Mouse (Mus musculus): ENCODE measurements around the gene Ifnar2. TPM values are rescaled to one million over a fixed set of nuclear protein-coding genes. Genes with fewer than 3 reads are reported as not detected.

Ifnar2 gene
- polyA plus RNA-seq, 1 experiment from 2014 or later = 86.9 TPM

GRCm38 (mm10) chr16:91378431-91378986, 5.9 kb downstream of the Ifnar2 start:
- Histone ChIP-seq H3K4me1 (replicated peaks) (peaks cover 85% of the 10 kb centered on the region), H3K36me3 (replicated peaks) (peaks cover 78% of the 10 kb centered on the region), H3K9me3 (replicated peaks) (no peaks in the 10 kb centered on the region), H3K4me3 (replicated peaks) (no peak overlapping the region), H3K27ac (replicated peaks) (peak overlapping the region; percentile 35; the same call in 1 of the 2 replicates), H3K9ac (no peak overlapping the region), H3K4me2 (peak overlapping the region; percentile 23), H3K27me3 (no peaks in the 10 kb centered on the region)
- 69% methylated on average over 17 of the region's 17 CpGs for WGBS (ENCODE audit: insufficient replicate concordance)
- no peak for ATAC-seq (ENCODE audit: insufficient read depth)

- Histone ChIP-seq H3K27ac (replicated peaks) (peak overlapping the region; percentile 35), H3K4me1 (replicated peaks) (peaks cover 85% of the 10 kb centered on the region), H3K4me2 (peak overlapping the region; percentile 23; the same call in 1 of the 2 replicates), H3K9ac (no peak overlapping the region), H3K9me3 (replicated peaks) (no peaks in the 10 kb centered on the region), H3K27me3 (no peaks in the 10 kb centered on the region), H3K36me3 (replicated peaks) (peaks cover 82% of the 10 kb centered on the region), H3K4me3 (replicated peaks) (no peak overlapping the region)
- 59% methylated on average over 9 of the region's 9 CpGs for WGBS (ENCODE audit: insufficient replicate concordance)
- 0 out of 2 replicates have a peak, but pooled peaks have one; percentile 26 for ATAC-seq (ENCODE audit: insufficient read depth)
These were observed 6.4 kb downstream of the Ifnar2 start for GRCm38 (mm10) chr16:91378991-91379390.

GRCm38 (mm10) chr16:91379412-91379811, 6.8 kb downstream of the Ifnar2 start:
- H3K36me3 ChIP-seq (replicated peaks) = peaks cover 87% of the 10 kb centered on the region
- H3K4me2 ChIP-seq = no peak overlapping the region
- no peak for ATAC-seq (ENCODE audit: insufficient read depth)
- H3K9me3 ChIP-seq (replicated peaks) = no peaks in the 10 kb centered on the region
- H3K4me1 ChIP-seq (replicated peaks) = peaks cover 81% of the 10 kb centered on the region
- WGBS (ENCODE audit: insufficient replicate concordance) = 75% methylated on average over 3 of the region's 3 CpGs
- H3K9ac ChIP-seq = no peak overlapping the region
- no peaks in the 10 kb centered on the region for H3K27me3 ChIP-seq
- H3K27ac ChIP-seq (replicated peaks) = peak overlapping the region; percentile 35
- H3K4me3 ChIP-seq (replicated peaks) = no peak overlapping the region

- peak; percentile 57 for ATAC-seq (ENCODE audit: insufficient read depth)
- Histone ChIP-seq H3K4me3 (replicated peaks) (no peak overlapping the region), H3K27me3 (no peaks in the 10 kb centered on the region), H3K27ac (replicated peaks) (peak overlapping the region; percentile 35; the same call in 1 of the 2 replicates), H3K4me2 (no peak overlapping the region; the same call in 1 of the 2 replicates), H3K4me1 (replicated peaks) (peaks cover 79% of the 10 kb centered on the region), H3K9me3 (replicated peaks) (no peaks in the 10 kb centered on the region), H3K36me3 (replicated peaks) (peaks cover 88% of the 10 kb centered on the region), H3K9ac (no peak overlapping the region)
- WGBS (ENCODE audit: insufficient replicate concordance) = 34% methylated on average over 5 of the region's 5 CpGs
These were observed 7.6 kb downstream of the Ifnar2 start for GRCm38 (mm10) chr16:91380151-91380550.

- Histone ChIP-seq H3K9me3 (replicated peaks) (no peaks in the 10 kb centered on the region), H3K4me2 (no peak overlapping the region), H3K27me3 (no peaks in the 10 kb centered on the region), H3K4me3 (replicated peaks) (no peak overlapping the region), H3K36me3 (replicated peaks) (peaks cover 88% of the 10 kb centered on the region), H3K27ac (replicated peaks) (no peak overlapping the region), H3K4me1 (replicated peaks) (peaks cover 76% of the 10 kb centered on the region), H3K9ac (no peak overlapping the region)
- 91% methylated on average over 4 of the region's 4 CpGs for WGBS (ENCODE audit: insufficient replicate concordance)
- no peak for ATAC-seq (ENCODE audit: insufficient read depth)
These were observed 9.0 kb downstream of the Ifnar2 start for GRCm38 (mm10) chr16:91381606-91382005.

GRCm38 (mm10) chr16:91382261-91382790, 9.7 kb downstream of the Ifnar2 start:
- Histone ChIP-seq H3K4me3 (replicated peaks) (no peak overlapping the region), H3K4me2 (no peak overlapping the region), H3K36me3 (replicated peaks) (peaks cover 88% of the 10 kb centered on the region), H3K27ac (replicated peaks) (no peak overlapping the region), H3K4me1 (replicated peaks) (peaks cover 76% of the 10 kb centered on the region), H3K9ac (no peak overlapping the region), H3K27me3 (no peaks in the 10 kb centered on the region), H3K9me3 (replicated peaks) (no peaks in the 10 kb centered on the region)
- ATAC-seq (ENCODE audit: insufficient read depth) = no peak
- 61% methylated on average over 9 of the region's 9 CpGs for WGBS (ENCODE audit: insufficient replicate concordance)

- 84% methylated on average over 4 of the region's 4 CpGs for WGBS (ENCODE audit: insufficient replicate concordance)
- no peaks in the 10 kb centered on the region for H3K9me3 ChIP-seq (replicated peaks)
- peaks cover 90% of the 10 kb centered on the region for H3K36me3 ChIP-seq (replicated peaks)
- no peaks in the 10 kb centered on the region for H3K27me3 ChIP-seq
- H3K4me1 ChIP-seq (replicated peaks) = peaks cover 57% of the 10 kb centered on the region
- H3K9ac ChIP-seq = no peak overlapping the region
- no peak overlapping the region for H3K4me3 ChIP-seq (replicated peaks)
- H3K27ac ChIP-seq (replicated peaks) = no peak overlapping the region
- no peak overlapping the region for H3K4me2 ChIP-seq
- no peak for ATAC-seq (ENCODE audit: insufficient read depth)
These were observed 11.6 kb downstream of the Ifnar2 start for GRCm38 (mm10) chr16:91384221-91384620.

- no peak overlapping the region for H3K9ac ChIP-seq
- H3K27me3 ChIP-seq = no peaks in the 10 kb centered on the region
- peak overlapping the region; percentile 63 for H3K27ac ChIP-seq (replicated peaks)
- no peaks in the 10 kb centered on the region for H3K9me3 ChIP-seq (replicated peaks)
- 59% methylated on average over 10 of the region's 10 CpGs for WGBS (ENCODE audit: insufficient replicate concordance)
- peaks cover 98% of the 10 kb centered on the region for H3K36me3 ChIP-seq (replicated peaks)
- peaks cover 43% of the 10 kb centered on the region for H3K4me1 ChIP-seq (replicated peaks)
- no peak overlapping the region for H3K4me3 ChIP-seq (replicated peaks)
- no peak overlapping the region for H3K4me2 ChIP-seq
- peak; percentile 49 for ATAC-seq (ENCODE audit: insufficient read depth)
These were observed 13.0 kb downstream of the Ifnar2 start for GRCm38 (mm10) chr16:91385621-91386020.

GRCm38 (mm10) chr16:91386419-91387120, 14.0 kb downstream of the Ifnar2 start:
- H3K4me1 ChIP-seq (replicated peaks) = peaks cover 35% of the 10 kb centered on the region
- no peaks in the 10 kb centered on the region for H3K27me3 ChIP-seq
- peak overlapping the region; percentile 63 for H3K27ac ChIP-seq (replicated peaks)
- H3K36me3 ChIP-seq (replicated peaks) = peaks cover 93% of the 10 kb centered on the region
- no peaks in the 10 kb centered on the region for H3K9me3 ChIP-seq (replicated peaks)
- no peak overlapping the region for H3K4me3 ChIP-seq (replicated peaks)
- no peak for ATAC-seq (ENCODE audit: insufficient read depth)
- WGBS (ENCODE audit: insufficient replicate concordance) = 81% methylated on average over 10 of the region's 10 CpGs
- H3K4me2 ChIP-seq = no peak overlapping the region
- H3K9ac ChIP-seq = no peak overlapping the region

GRCm38 (mm10) chr16:91387121-91387486, 14.5 kb downstream of the Ifnar2 start:
- Histone ChIP-seq H3K27ac (replicated peaks) (no peak overlapping the region), H3K4me1 (replicated peaks) (peaks cover 30% of the 10 kb centered on the region), H3K4me2 (no peak overlapping the region), H3K9me3 (replicated peaks) (no peaks in the 10 kb centered on the region), H3K36me3 (replicated peaks) (peaks cover 93% of the 10 kb centered on the region), H3K27me3 (no peaks in the 10 kb centered on the region), H3K9ac (no peak overlapping the region), H3K4me3 (replicated peaks) (no peak overlapping the region)
- ATAC-seq (ENCODE audit: insufficient read depth) = no peak
- 63% methylated on average over 3 of the region's 3 CpGs for WGBS (ENCODE audit: insufficient replicate concordance)

- H3K36me3 ChIP-seq (replicated peaks) = peaks cover 94% of the 10 kb centered on the region
These were observed 17.5 kb downstream of the Ifnar2 start for GRCm38 (mm10) chr16:91390100-91390499.

More at GRCm38 (mm10) chr16:91390100-91390499, 17.5 kb downstream of the Ifnar2 start:
- no peak overlapping the region for H3K4me2 ChIP-seq
- H3K27me3 ChIP-seq = no peaks in the 10 kb centered on the region
- no peak overlapping the region for H3K4me3 ChIP-seq (replicated peaks)
- H3K27ac ChIP-seq (replicated peaks) = no peak overlapping the region
- H3K4me1 ChIP-seq (replicated peaks) = peaks cover 22% of the 10 kb centered on the region
- WGBS (ENCODE audit: insufficient replicate concordance) = 80% methylated on average over 4 of the region's 4 CpGs
- no peak for ATAC-seq (ENCODE audit: insufficient read depth)
- no peak overlapping the region for H3K9ac ChIP-seq
- no peaks in the 10 kb centered on the region for H3K9me3 ChIP-seq (replicated peaks)

Data from liver, embryonic 15.5 days (tissue).